Mouse (Mus musculus): ENCODE measurements around the gene Mcf2l. TPM values are rescaled to one million over a fixed set of nuclear protein-coding genes. Genes with fewer than 3 reads are reported as not detected.

Mcf2l gene
- polyA plus RNA-seq (2014; fragmentation: Nextera tagmentation; extraction: Ambion mirVana) = 140 and 147 TPM in 2 replicates

- Histone ChIP-seq H3K9me3 (ENCODE audit: control insufficient read depth, low read length) (no peaks in the 10 kb centered on the region), H3K4me3 (ENCODE audit: low read depth, low read length) (peak within 1 kb of the TSS; percentile 52), H3K27me3 (ENCODE audit: control insufficient read depth, insufficient read depth, low read length) (no peaks in the 10 kb centered on the region), H3K36me3 (ENCODE audit: control insufficient read depth, insufficient read depth, low read length) (no peaks in the 10 kb centered on the region), H3K9ac (replicated peaks; ENCODE audit: low read depth, low read length) (peak within 1 kb of the TSS; percentile 68), H3K4me1 (ENCODE audit: control insufficient read depth, insufficient read depth, low read length) (peaks cover 6% of the 10 kb centered on the region; the same call in 1 of the 2 replicates), H3K27ac (ENCODE audit: low read depth, low read length) (no peak within 1 kb of the TSS), H3K4me2 (ENCODE audit: low read depth, low read length) (peak within 1 kb of the TSS; percentile 75)
- ATAC-seq (ENCODE audit: low read depth) = peak; percentile 82
- under 1% methylated on average over 29 of the region's 30 CpGs for WGBS
Measured at GRCm38 (mm10) chr8:12873357-12874046, at the start of gene Mcf2l. Gene Mcf2l, plus strand, starts transcription at chr8:12873806.

GRCm38 (mm10) chr8:12824562-12824961 lies 49.0 kb upstream of the Mcf2l start:
- H3K9me3 ChIP-seq (ENCODE audit: control insufficient read depth, low read length) = no peaks in the 10 kb centered on the region

GRCm38 (mm10) chr8:12825236-12825635 lies 48.4 kb upstream of the Mcf2l start:
- Histone ChIP-seq H3K4me2 (ENCODE audit: low read depth, low read length) (no peak overlapping the region), H3K9me3 (ENCODE audit: control insufficient read depth, low read length) (no peaks in the 10 kb centered on the region), H3K4me3 (ENCODE audit: low read depth, low read length) (no peak overlapping the region), H3K27ac (ENCODE audit: low read depth, low read length) (no peak overlapping the region), H3K9ac (replicated peaks; ENCODE audit: low read depth, low read length) (no peak overlapping the region), H3K4me1 (ENCODE audit: control insufficient read depth, insufficient read depth, low read length) (no peaks in the 10 kb centered on the region), H3K27me3 (ENCODE audit: control insufficient read depth, insufficient read depth, low read length) (no peaks in the 10 kb centered on the region), H3K36me3 (ENCODE audit: control insufficient read depth, insufficient read depth, low read length) (peaks cover 24% of the 10 kb centered on the region)
- ATAC-seq (ENCODE audit: low read depth) = no peak
- 76% methylated on average over 6 of the region's 6 CpGs for WGBS

More at GRCm38 (mm10) chr8:12824562-12824961, 49.0 kb upstream of the Mcf2l start:
- no peak overlapping the region for H3K27ac ChIP-seq (ENCODE audit: low read depth, low read length)
- no peaks in the 10 kb centered on the region for H3K4me1 ChIP-seq (ENCODE audit: control insufficient read depth, insufficient read depth, low read length)
- H3K9ac ChIP-seq (replicated peaks; ENCODE audit: low read depth, low read length) = no peak overlapping the region
- H3K4me3 ChIP-seq (ENCODE audit: low read depth, low read length) = no peak overlapping the region
- WGBS = 58% methylated on average over 10 of the region's 10 CpGs
- no peak overlapping the region for H3K4me2 ChIP-seq (ENCODE audit: low read depth, low read length)
- peaks cover 24% of the 10 kb centered on the region for H3K36me3 ChIP-seq (ENCODE audit: control insufficient read depth, insufficient read depth, low read length)
- H3K27me3 ChIP-seq (ENCODE audit: control insufficient read depth, insufficient read depth, low read length) = no peaks in the 10 kb centered on the region
- ATAC-seq (ENCODE audit: low read depth) = no peak

GRCm38 (mm10) chr8:12825686-12826237 lies 47.8 kb upstream of the Mcf2l start:
- Histone ChIP-seq H3K36me3 (ENCODE audit: control insufficient read depth, insufficient read depth, low read length) (peaks cover 24% of the 10 kb centered on the region), H3K9ac (replicated peaks; ENCODE audit: low read depth, low read length) (no peak overlapping the region), H3K27ac (ENCODE audit: low read depth, low read length) (no peak overlapping the region), H3K4me1 (ENCODE audit: control insufficient read depth, insufficient read depth, low read length) (no peaks in the 10 kb centered on the region), H3K27me3 (ENCODE audit: control insufficient read depth, insufficient read depth, low read length) (no peaks in the 10 kb centered on the region), H3K9me3 (ENCODE audit: control insufficient read depth, low read length) (no peaks in the 10 kb centered on the region), H3K4me2 (ENCODE audit: low read depth, low read length) (no peak overlapping the region), H3K4me3 (ENCODE audit: low read depth, low read length) (no peak overlapping the region)
- 68% methylated on average over 8 of the region's 8 CpGs for WGBS
- ATAC-seq (ENCODE audit: low read depth) = no peak

- H3K27me3 ChIP-seq (ENCODE audit: control insufficient read depth, insufficient read depth, low read length) = no peaks in the 10 kb centered on the region
- ATAC-seq (ENCODE audit: low read depth) = no peak
- H3K36me3 ChIP-seq (ENCODE audit: control insufficient read depth, insufficient read depth, low read length) = peaks cover 33% of the 10 kb centered on the region
- H3K9ac ChIP-seq (replicated peaks; ENCODE audit: low read depth, low read length) = no peak overlapping the region
- H3K4me3 ChIP-seq (ENCODE audit: low read depth, low read length) = no peak overlapping the region
- no peaks in the 10 kb centered on the region for H3K9me3 ChIP-seq (ENCODE audit: control insufficient read depth, low read length)
- H3K4me1 ChIP-seq (ENCODE audit: control insufficient read depth, insufficient read depth, low read length) = no peaks in the 10 kb centered on the region
- H3K4me2 ChIP-seq (ENCODE audit: low read depth, low read length) = no peak overlapping the region
- 92% methylated on average over 9 of the region's 9 CpGs for WGBS
- H3K27ac ChIP-seq (ENCODE audit: low read depth, low read length) = no peak overlapping the region
Measured at GRCm38 (mm10) chr8:12827124-12827523, 46.5 kb upstream of the Mcf2l start.

GRCm38 (mm10) chr8:12828298-12828697 lies 45.3 kb upstream of the Mcf2l start:
- Histone ChIP-seq H3K36me3 (ENCODE audit: control insufficient read depth, insufficient read depth, low read length) (peaks cover 26% of the 10 kb centered on the region), H3K4me1 (ENCODE audit: control insufficient read depth, insufficient read depth, low read length) (no peaks in the 10 kb centered on the region), H3K9me3 (ENCODE audit: control insufficient read depth, low read length) (no peaks in the 10 kb centered on the region), H3K4me3 (ENCODE audit: low read depth, low read length) (no peak overlapping the region), H3K9ac (replicated peaks; ENCODE audit: low read depth, low read length) (no peak overlapping the region), H3K27me3 (ENCODE audit: control insufficient read depth, insufficient read depth, low read length) (no peaks in the 10 kb centered on the region), H3K27ac (ENCODE audit: low read depth, low read length) (no peak overlapping the region), H3K4me2 (ENCODE audit: low read depth, low read length) (no peak overlapping the region)
- 89% methylated on average over 6 of the region's 6 CpGs for WGBS
- ATAC-seq (ENCODE audit: low read depth) = no peak

- Histone ChIP-seq H3K27me3 (ENCODE audit: control insufficient read depth, insufficient read depth, low read length) (no peaks in the 10 kb centered on the region), H3K9me3 (ENCODE audit: control insufficient read depth, low read length) (no peaks in the 10 kb centered on the region), H3K9ac (replicated peaks; ENCODE audit: low read depth, low read length) (no peak overlapping the region), H3K4me2 (ENCODE audit: low read depth, low read length) (no peak overlapping the region), H3K4me1 (ENCODE audit: control insufficient read depth, insufficient read depth, low read length) (no peaks in the 10 kb centered on the region), H3K27ac (ENCODE audit: low read depth, low read length) (no peak overlapping the region), H3K36me3 (ENCODE audit: control insufficient read depth, insufficient read depth, low read length) (peaks cover 27% of the 10 kb centered on the region), H3K4me3 (ENCODE audit: low read depth, low read length) (no peak overlapping the region)
- no peak for ATAC-seq (ENCODE audit: low read depth)
- 77% methylated on average over 1 of the region's 1 CpGs for WGBS
Measured at GRCm38 (mm10) chr8:12829381-12829780, 44.2 kb upstream of the Mcf2l start.

GRCm38 (mm10) chr8:12831659-12832589 lies 41.7 kb upstream of the Mcf2l start:
- Histone ChIP-seq H3K27me3 (ENCODE audit: control insufficient read depth, insufficient read depth, low read length) (no peaks in the 10 kb centered on the region), H3K9ac (replicated peaks; ENCODE audit: low read depth, low read length) (no peak overlapping the region), H3K9me3 (ENCODE audit: control insufficient read depth, low read length) (no peaks in the 10 kb centered on the region), H3K36me3 (ENCODE audit: control insufficient read depth, insufficient read depth, low read length) (peaks cover 24% of the 10 kb centered on the region), H3K4me1 (ENCODE audit: control insufficient read depth, insufficient read depth, low read length) (no peaks in the 10 kb centered on the region), H3K4me3 (ENCODE audit: low read depth, low read length) (no peak overlapping the region), H3K27ac (ENCODE audit: low read depth, low read length) (no peak overlapping the region), H3K4me2 (ENCODE audit: low read depth, low read length) (no peak overlapping the region)
- WGBS = 69% methylated on average over 7 of the region's 7 CpGs
- no peak for ATAC-seq (ENCODE audit: low read depth)

GRCm38 (mm10) chr8:12833616-12834015 lies 40.0 kb upstream of the Mcf2l start:
- Histone ChIP-seq H3K4me1 (ENCODE audit: control insufficient read depth, insufficient read depth, low read length) (no peaks in the 10 kb centered on the region), H3K27ac (ENCODE audit: low read depth, low read length) (no peak overlapping the region), H3K36me3 (ENCODE audit: control insufficient read depth, insufficient read depth, low read length) (peaks cover 18% of the 10 kb centered on the region), H3K27me3 (ENCODE audit: control insufficient read depth, insufficient read depth, low read length) (no peaks in the 10 kb centered on the region), H3K9ac (replicated peaks; ENCODE audit: low read depth, low read length) (no peak overlapping the region), H3K4me2 (ENCODE audit: low read depth, low read length) (no peak overlapping the region), H3K9me3 (ENCODE audit: control insufficient read depth, low read length) (no peaks in the 10 kb centered on the region), H3K4me3 (ENCODE audit: low read depth, low read length) (no peak overlapping the region)
- WGBS = 98% methylated on average over 5 of the region's 5 CpGs
- ATAC-seq (ENCODE audit: low read depth) = no peak

All from neural tube, embryonic 14.5 days (tissue).